Mouse (Mus musculus) liver, postnatal 0 days (tissue): ENCODE results near the gene Srcin1. TPM values are rescaled to one million over a fixed set of nuclear protein-coding genes. Genes with fewer than 3 reads are reported as not detected.

ENCODE experiments used
- ATAC-seq: fragments of 200-750 bp; cut with Nextera tagmentation; 2 replicates; pipeline ENCODE4 v1.8.0; 2017; ENCODE audit warnings: mild to moderate bottlenecking, moderate library complexity
- DNase-seq: peaks from one replicate; pipeline ENCODE4 v3.0.0-alpha.2; 2016
- H3K27ac ChIP-seq: fragments of 300-500 bp; sonication (generic); 2 replicates; pipeline ENCODE4 v1.5.1; 2014; ENCODE audit warnings: antibody characterized with exemption, moderate library complexity, mild to moderate bottlenecking, low read depth
- H3K27me3 ChIP-seq: fragments of 300-500 bp; sonication (generic); 2 replicates; pipeline ENCODE4 v1.6.1; 2014; ENCODE audit warnings: low read length, control low read depth, mixed read lengths; ENCODE audit not compliant: insufficient read depth
- H3K36me3 ChIP-seq: fragments of 300-500 bp; sonication (generic); replicated peaks from 2 replicates; pipeline ENCODE4 v1.6.1; 2014; ENCODE audit warnings: mild to moderate bottlenecking, control low read depth, low read length, moderate library complexity, mixed read lengths; ENCODE audit not compliant: insufficient read depth
- H3K4me1 ChIP-seq: fragments of 300-500 bp; sonication (generic); 2 replicates; pipeline ENCODE4 v1.6.1; 2014; ENCODE audit warnings: antibody characterized with exemption, mild to moderate bottlenecking, control low read depth; ENCODE audit not compliant: insufficient read depth
- H3K4me2 ChIP-seq: fragments of 300-500 bp; sonication (generic); 2 replicates; pipeline ENCODE4 v1.6.1; 2014; ENCODE audit warnings: low read depth, mild to moderate bottlenecking, low read length, moderate library complexity, mixed read lengths
- H3K4me3 ChIP-seq: fragments of 300-500 bp; sonication (generic); 2 replicates; pipeline ENCODE4 v1.5.1; 2014; ENCODE audit warnings: low read depth, low read length
- H3K9ac ChIP-seq: fragments of 300-500 bp; sonication (generic); replicated peaks from 2 replicates; pipeline ENCODE4 v1.6.1; 2014; ENCODE audit warnings: mild to moderate bottlenecking, moderate library complexity
- H3K9me3 ChIP-seq: fragments of 300-500 bp; sonication (generic); 2 replicates; pipeline ENCODE4 v1.6.1; 2016; ENCODE audit warnings: mild to moderate bottlenecking, control low read depth, low read length, mixed read lengths
- CTCF ChIP-seq: sonication (generic); IDR thresholded peaks from 2 replicates; pipeline ENCODE4 v1.5.1; 2016; ENCODE audit warnings: antibody characterized with exemption, low read depth
- EP300 ChIP-seq: IDR thresholded peaks from 2 replicates; pipeline ENCODE4 v1.6.1; 2016; ENCODE audit warnings: antibody characterized with exemption, low read depth, mild to moderate bottlenecking
- WGBS: fragments of 180-500 bp; shearing (Covaris S2); extraction: QIAGEN DNeasy Blood & Tissue Kit; methylation state at CpG from one replicate; pipeline ENCODE4 v1.1.7; 2014; ENCODE audit not compliant: insufficient replicate concordance; 5-methylcytosine and 5-hydroxymethylcytosine counted together
- polyA plus RNA-seq: library from polyadenylated mRNA; unstranded; fragments of >200 nt; fragmentation: Nextera tagmentation; extraction: Ambion mirVana; gene quantifications from 2 replicates; pipeline ENCODE4 v1.2.1, GENCODE M21; 2015

Srcin1 gene
- polyA plus RNA-seq, 1 experiment from 2014 or later, result 0.02 TPM

DNA sequence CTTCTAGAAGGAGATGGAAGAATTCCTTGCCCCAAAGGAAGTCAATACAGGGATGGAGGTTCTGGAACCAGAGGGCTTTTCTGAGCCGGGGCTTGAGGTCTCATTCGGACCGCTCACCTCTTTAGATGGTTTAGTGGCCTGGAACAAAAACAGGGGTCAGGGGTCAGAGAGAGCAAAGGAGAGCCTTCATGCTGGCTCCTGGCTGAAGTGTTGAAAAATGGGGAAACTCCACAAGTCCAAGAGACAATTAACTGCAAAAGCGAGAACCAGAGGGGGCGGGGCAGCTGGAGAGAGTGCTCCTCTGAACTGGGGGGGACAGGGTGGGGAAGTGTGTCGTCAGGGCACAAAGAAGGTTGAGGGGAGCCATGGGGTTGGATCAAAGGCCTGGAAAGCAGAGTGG is 63.5 kb downstream of the Srcin1 start:
- WGBS, result 62% methylated on average over 6 of the region's 6 CpGs
- Histone ChIP-seq H3K4me1 (peaks cover 11% of the 10 kb centered on the region), H3K9ac (peak overlapping the region; percentile 44; the same call in 1 of the 2 replicates)

GRCm38 (mm10) chr11:97511661-97512369 is 64.2 kb downstream of the Srcin1 start:
- WGBS, result 26% methylated on average over 13 of the region's 13 CpGs
- Histone ChIP-seq H3K4me2 (peak overlapping the region; percentile 62), H3K9ac (peak overlapping the region; percentile 44), H3K36me3 (no peaks in the 10 kb centered on the region), H3K27ac (peak overlapping the region; percentile 62), H3K27me3 (no peaks in the 10 kb centered on the region), H3K9me3 (no peaks in the 10 kb centered on the region), H3K4me3 (peak overlapping the region; percentile 36), H3K4me1 (peaks cover 11% of the 10 kb centered on the region)
- DNase-seq, result peak; percentile 67
- TF ChIP-seq EP300, result peak; percentile 10; the same call in 1 of the 2 replicates
- no peak for TF ChIP-seq CTCF
- peak; percentile 56 for ATAC-seq

More for the DNA sequence above, 63.5 kb downstream of the Srcin1 start:
- H3K4me3 ChIP-seq, result peak overlapping the region; percentile 36
- peak overlapping the region; percentile 59 for H3K27ac ChIP-seq
- H3K36me3 ChIP-seq, result no peaks in the 10 kb centered on the region
- no peak for ATAC-seq
- no peak for TF ChIP-seq EP300
- no peak for TF ChIP-seq CTCF
- no peaks in the 10 kb centered on the region for H3K9me3 ChIP-seq
- peak overlapping the region; percentile 62 for H3K4me2 ChIP-seq
- H3K27me3 ChIP-seq, result no peaks in the 10 kb centered on the region
- no peak for DNase-seq

DNA sequence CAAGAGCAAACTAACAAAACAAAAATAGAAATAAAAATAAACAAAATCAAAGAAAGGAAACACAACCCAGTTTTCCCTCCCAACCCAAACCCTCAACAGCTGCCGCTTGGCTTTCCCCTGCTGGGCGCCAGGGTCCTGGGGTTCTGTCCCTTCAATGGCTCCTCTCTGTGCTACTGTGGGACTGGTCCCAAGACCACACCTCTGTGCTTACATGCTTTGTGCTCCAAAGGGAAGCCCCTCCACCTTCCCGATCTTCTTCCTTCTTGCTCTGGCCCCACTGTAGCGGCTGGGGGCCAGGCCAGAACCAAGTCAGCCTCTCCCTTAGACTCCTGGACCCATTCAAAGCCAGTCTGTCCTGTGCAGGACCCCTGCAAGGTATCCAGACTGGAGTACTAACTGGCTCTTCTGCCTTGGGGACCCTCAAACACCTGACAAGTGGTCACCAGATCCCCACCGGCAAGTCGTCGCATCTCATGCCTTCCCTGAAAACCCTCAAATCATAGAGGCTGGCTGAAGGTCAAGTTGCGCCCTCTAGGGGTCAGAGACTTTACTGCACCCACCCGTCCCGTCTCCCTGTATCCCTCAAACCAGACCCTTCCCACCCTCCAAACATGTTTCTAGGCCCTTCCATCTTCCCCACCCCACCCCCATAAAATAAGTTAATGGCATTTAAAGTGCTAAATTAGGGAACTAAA is 64.9 kb downstream of the Srcin1 start:
- Histone ChIP-seq H3K36me3 (no peaks in the 10 kb centered on the region), H3K9me3 (no peaks in the 10 kb centered on the region), H3K27ac (peak overlapping the region; percentile 62; the same call in 1 of the 2 replicates), H3K9ac (no peak overlapping the region; the same call in 1 of the 2 replicates), H3K27me3 (no peaks in the 10 kb centered on the region), H3K4me3 (peak overlapping the region; percentile 36), H3K4me2 (peak overlapping the region; percentile 62), H3K4me1 (peaks cover 11% of the 10 kb centered on the region)
- DNase-seq (peak; percentile 81), ATAC-seq (peak; percentile 58)
- WGBS, result 31% methylated on average over 10 of the region's 10 CpGs
- TF ChIP-seq EP300 (no peak), CTCF (peak; percentile 90)

GRCm38 (mm10) chr11:97509715-97510485 is 66.1 kb downstream of the Srcin1 start:
- H3K27me3 ChIP-seq, result no peaks in the 10 kb centered on the region
- no peak overlapping the region for H3K9ac ChIP-seq
- no peak overlapping the region for H3K4me3 ChIP-seq
- H3K4me2 ChIP-seq, result no peak overlapping the region
- WGBS, result 73% methylated on average over 24 of the region's 24 CpGs
- ATAC-seq, result no peak
- peaks cover 11% of the 10 kb centered on the region for H3K4me1 ChIP-seq
- TF ChIP-seq EP300, result no peak
- TF ChIP-seq CTCF, result no peak
- H3K9me3 ChIP-seq, result no peaks in the 10 kb centered on the region
- no peak overlapping the region for H3K27ac ChIP-seq
- no peak for DNase-seq
- H3K36me3 ChIP-seq, result no peaks in the 10 kb centered on the region

- no peaks in the 10 kb centered on the region for H3K36me3 ChIP-seq
- ATAC-seq (no peak), DNase-seq (no peak)
- TF ChIP-seq EP300, result no peak
- no peak overlapping the region; the same call in 1 of the 2 replicates for H3K27ac ChIP-seq
- peaks cover 11% of the 10 kb centered on the region for H3K4me1 ChIP-seq
- no peaks in the 10 kb centered on the region for H3K9me3 ChIP-seq
- 33% methylated on average over 5 of the region's 5 CpGs for WGBS
- no peak overlapping the region for H3K9ac ChIP-seq
- H3K4me3 ChIP-seq, result no peak overlapping the region
- H3K4me2 ChIP-seq, result no peak overlapping the region
- no peaks in the 10 kb centered on the region for H3K27me3 ChIP-seq
These were observed 66.9 kb downstream of the Srcin1 start for GRCm38 (mm10) chr11:97509058-97509457.

- H3K4me2 ChIP-seq, result no peak overlapping the region
- no peak for DNase-seq
- peaks cover 11% of the 10 kb centered on the region for H3K4me1 ChIP-seq
- no peak overlapping the region for H3K9ac ChIP-seq
- no peak for TF ChIP-seq CTCF
- TF ChIP-seq EP300, result no peak
- H3K27me3 ChIP-seq, result no peaks in the 10 kb centered on the region
- no peak for ATAC-seq
- H3K27ac ChIP-seq, result no peak overlapping the region
- H3K9me3 ChIP-seq, result no peaks in the 10 kb centered on the region
- WGBS, result 60% methylated on average over 3 of the region's 3 CpGs
- H3K36me3 ChIP-seq, result no peaks in the 10 kb centered on the region
- H3K4me3 ChIP-seq, result no peak overlapping the region
These were observed 67.8 kb downstream of the Srcin1 start for GRCm38 (mm10) chr11:97508198-97508597.
